Mouse (Mus musculus): ENCODE results near the gene Ifi214. TPM values are rescaled to one million over a fixed set of nuclear protein-coding genes. Genes with fewer than 3 reads are reported as not detected.
"Not testable (repeated sequence)": the region's sequence is repeated elsewhere in the genome, so short reads cannot be mapped to it uniquely, and the experiment has no call there.

Ifi214 gene
- total and polyA plus RNA-seq, 3 experiments: not detected

DNA sequence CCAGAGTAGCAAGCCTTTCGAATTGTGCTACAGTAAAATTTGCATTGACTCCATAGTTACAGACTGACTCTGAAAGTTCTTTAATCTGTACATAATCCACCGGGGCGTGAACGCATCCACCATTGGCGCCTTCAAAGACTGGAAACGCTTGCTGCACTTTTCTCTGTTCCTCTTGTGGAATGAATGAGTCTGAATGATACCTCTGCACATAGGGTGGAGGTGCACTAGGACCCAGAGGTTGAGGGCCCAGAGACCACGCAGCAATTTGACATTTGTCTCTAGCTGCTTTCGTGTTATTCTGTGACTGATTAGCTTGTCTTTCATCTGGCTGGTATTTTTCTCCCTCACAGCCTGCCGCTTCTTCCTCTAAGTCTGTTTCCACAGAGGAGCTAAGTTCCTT lies 43.3 kb upstream of the Ifi214 start (continued):
- no peak for TF ChIP-seq MEF2A (IDR thresholded peaks at IDR 0.05; ENCODE audit: extremely low read depth, insufficient replicate concordance, low read depth, low read length, poor library complexity, severe bottlenecking)
- TF ChIP-seq CHD1 (IDR thresholded peaks at IDR 0.05; ENCODE audit: low read depth, low read length): no peak
- no peak for TF ChIP-seq RCOR1 (IDR thresholded peaks at IDR 0.05; ENCODE audit: low read depth, low read length)

DNA sequence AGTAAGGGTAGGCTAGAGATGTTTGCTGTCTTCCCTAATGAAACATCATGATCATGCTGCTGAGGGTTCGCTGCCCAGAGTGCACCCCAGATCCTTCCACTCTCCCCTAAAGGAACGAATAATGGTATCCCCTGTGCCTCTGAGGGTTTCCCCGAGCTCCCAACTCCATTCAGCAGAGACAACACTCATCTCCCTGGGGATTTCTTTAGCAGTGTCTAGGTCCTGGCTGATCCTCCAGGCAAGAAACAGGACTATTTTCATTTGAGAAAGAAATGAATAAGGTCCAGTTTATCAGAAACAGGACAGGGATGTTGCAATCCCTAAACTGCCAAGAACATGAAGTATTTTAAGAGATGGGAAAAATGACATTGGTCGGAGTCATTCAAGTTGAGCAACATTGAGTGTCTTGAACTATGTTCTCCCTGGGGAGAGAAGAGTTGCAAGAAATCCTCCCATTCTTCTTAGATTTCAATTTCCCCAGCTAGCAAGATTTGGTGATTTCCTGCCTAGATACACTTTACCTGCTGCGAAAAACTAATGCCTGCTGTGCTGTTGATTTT lies 14.8 kb upstream of the Ifi214 start:
- H3K27ac ChIP-seq (ENCODE audit: control insufficient read depth, low read depth, low read length): not testable (repeated sequence)

GRCm38 (mm10) chr1:173548798-173549197 lies 13.0 kb upstream of the Ifi214 start:
- H3K9me3 ChIP-seq (replicated peaks; ENCODE audit: insufficient read depth, low read length); H3K36me3 ChIP-seq (ENCODE audit: control insufficient read depth in 1 of 2, insufficient read depth in 2 of 2, low read length in 2 of 2): not testable (repeated sequence)

More for the DNA sequence above, 14.8 kb upstream of the Ifi214 start:
- not testable (repeated sequence) for H3K4me1 ChIP-seq (ENCODE audit: control insufficient read depth in 1 of 2, insufficient read depth in 2 of 2, low read length in 2 of 2); H3K27me3 ChIP-seq (ENCODE audit: control insufficient read depth in 1 of 2, insufficient read depth in 2 of 2, low read length in 2 of 2); H3K9me3 ChIP-seq (replicated peaks; ENCODE audit: insufficient read depth, low read length); H3K36me3 ChIP-seq (ENCODE audit: control insufficient read depth in 1 of 2, insufficient read depth in 2 of 2, low read length in 2 of 2); DNase-seq (ENCODE audit: low read depth, low spot score); H3K9ac ChIP-seq (ENCODE audit: control insufficient read depth, low read depth, low read length, poor library complexity, severe bottlenecking); H3K4me3 ChIP-seq (ENCODE audit: control insufficient read depth in 1 of 2, insufficient read depth in 1 of 2, low read depth in 2 of 2, low read length in 2 of 2); H3K79me2 ChIP-seq (ENCODE audit: control insufficient read depth, insufficient read depth, low read length, poor library complexity)

DNA sequence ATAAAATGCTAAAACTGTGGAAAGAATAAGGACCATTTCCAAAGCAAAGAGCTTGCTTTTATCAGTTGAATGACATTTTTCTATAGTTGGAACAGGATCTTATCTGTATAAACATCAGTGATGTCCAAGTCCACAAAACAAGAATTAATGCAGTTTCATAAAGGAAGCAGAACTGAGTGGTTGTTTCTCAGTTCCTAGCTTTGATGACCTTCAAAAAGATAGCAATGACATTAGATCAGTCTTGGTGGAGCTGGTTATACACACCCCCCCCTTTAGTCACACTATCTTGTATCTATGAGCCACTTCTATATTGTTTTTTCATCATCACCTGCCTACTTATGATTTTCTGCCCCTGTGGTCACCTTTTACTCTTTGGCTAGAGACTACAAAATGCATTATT lies 14.3 kb downstream of the Ifi214 start:
- Histone ChIP-seq H3K4me1 (ENCODE audit: control insufficient read depth in 1 of 2, insufficient read depth in 2 of 2, low read length in 2 of 2) (no peaks in the 10 kb centered on the region), H3K9me3 (replicated peaks; ENCODE audit: insufficient read depth, low read length) (no peaks in the 10 kb centered on the region), H3K27ac (ENCODE audit: control insufficient read depth, low read depth, low read length) (no peak overlapping the region), H3K27me3 (ENCODE audit: control insufficient read depth in 1 of 2, insufficient read depth in 2 of 2, low read length in 2 of 2) (no peaks in the 10 kb centered on the region), H3K4me3 (ENCODE audit: control insufficient read depth in 1 of 2, insufficient read depth in 1 of 2, low read depth in 2 of 2, low read length in 2 of 2) (no peak overlapping the region), H3K9ac (ENCODE audit: control insufficient read depth, low read depth, low read length, poor library complexity, severe bottlenecking) (no peak overlapping the region), H3K36me3 (ENCODE audit: control insufficient read depth in 1 of 2, insufficient read depth in 2 of 2, low read length in 2 of 2) (no peaks in the 10 kb centered on the region), H3K79me2 (ENCODE audit: control insufficient read depth, insufficient read depth, low read length, poor library complexity) (no peaks in the 10 kb centered on the region)
- TF ChIP-seq RCOR1 (IDR thresholded peaks at IDR 0.05; ENCODE audit: low read depth, low read length): no peak
- TF ChIP-seq ZKSCAN1 (IDR thresholded peaks at IDR 0.05; ENCODE audit: low read depth, low read length): no peak
- TF ChIP-seq SIN3A (IDR thresholded peaks at IDR 0.05; ENCODE audit: low read length): no peak
- TF ChIP-seq HCFC1 (IDR thresholded peaks at IDR 0.05; ENCODE audit: low read depth, low read length): no peak
- TF ChIP-seq USF1 (IDR thresholded peaks at IDR 0.05; ENCODE audit: low read depth, low read length): no peak
- TF ChIP-seq USF2 (IDR thresholded peaks at IDR 0.05; ENCODE audit: borderline replicate concordance in 1 of 2, insufficient read depth in 1 of 2, low read depth in 1 of 2, low read length in 2 of 2): no peak
- no peak for TF ChIP-seq TBP (IDR thresholded peaks at IDR 0.05; ENCODE audit: low read depth, low read length)
- TF ChIP-seq MAFK (IDR thresholded peaks at IDR 0.05; ENCODE audit: borderline replicate concordance, low read depth, low read length): no peak
- no peak for TF ChIP-seq TAL1 (IDR thresholded peaks at IDR 0.05; ENCODE audit: low read length)
- no peak for TF ChIP-seq ETS1 (IDR thresholded peaks at IDR 0.05; ENCODE audit: low read depth, low read length)
- TF ChIP-seq JUND (IDR thresholded peaks at IDR 0.05; ENCODE audit: low read depth, low read length): no peak
- TF ChIP-seq GABPA (IDR thresholded peaks at IDR 0.05; ENCODE audit: low read depth, low read length): no peak
- no peak for TF ChIP-seq KAT2A (conservative IDR thresholded peaks at IDR 0.05; ENCODE audit: low read depth, low read length)
- no peak for TF ChIP-seq NRF1 (IDR thresholded peaks at IDR 0.05; ENCODE audit: insufficient read depth, low read depth, low read length, poor library complexity, severe bottlenecking)
- TF ChIP-seq POLR2AphosphoS5 (IDR thresholded peaks at IDR 0.05; ENCODE audit: borderline replicate concordance, low read depth, low read length): no peak
- no peak for TF ChIP-seq MEF2A (IDR thresholded peaks at IDR 0.05; ENCODE audit: extremely low read depth, insufficient replicate concordance, low read depth, low read length, poor library complexity, severe bottlenecking)
- TF ChIP-seq ZC3H11A (IDR thresholded peaks at IDR 0.05; ENCODE audit: low read depth, low read length): no peak
- DNase-seq (ENCODE audit: low read depth, low spot score): no peak

More at GRCm38 (mm10) chr1:173548798-173549197, 13.0 kb upstream of the Ifi214 start:
- H3K9ac ChIP-seq (ENCODE audit: control insufficient read depth, low read depth, low read length, poor library complexity, severe bottlenecking); H3K27ac ChIP-seq (ENCODE audit: control insufficient read depth, low read depth, low read length); H3K4me1 ChIP-seq (ENCODE audit: control insufficient read depth in 1 of 2, insufficient read depth in 2 of 2, low read length in 2 of 2); H3K4me3 ChIP-seq (ENCODE audit: control insufficient read depth in 1 of 2, insufficient read depth in 1 of 2, low read depth in 2 of 2, low read length in 2 of 2); DNase-seq (ENCODE audit: low read depth, low spot score); H3K27me3 ChIP-seq (ENCODE audit: control insufficient read depth in 1 of 2, insufficient read depth in 2 of 2, low read length in 2 of 2); H3K79me2 ChIP-seq (ENCODE audit: control insufficient read depth, insufficient read depth, low read length, poor library complexity): not testable (repeated sequence)

DNA sequence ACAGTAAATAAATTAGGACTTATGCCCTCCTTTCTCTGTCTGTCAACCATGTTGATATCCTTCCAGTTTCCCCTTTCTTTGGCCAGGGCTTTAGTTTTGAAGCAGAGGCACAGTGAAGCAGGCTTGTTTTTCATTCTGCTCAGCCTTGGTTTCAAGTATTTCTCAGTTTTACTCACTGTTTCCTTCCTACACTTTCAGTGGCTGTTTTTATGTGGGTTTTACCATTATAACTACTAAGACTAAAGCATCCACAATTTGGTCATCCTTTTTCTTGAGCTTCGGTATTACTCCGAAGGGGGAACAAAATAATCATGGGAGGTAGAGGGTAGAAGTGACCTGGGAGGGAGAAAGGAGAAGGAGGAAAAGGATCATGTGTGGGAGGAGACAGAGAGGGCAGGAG lies 25.2 kb downstream of the Ifi214 start:
- not testable (repeated sequence) for H3K9ac ChIP-seq (ENCODE audit: control insufficient read depth, low read depth, low read length, poor library complexity, severe bottlenecking); H3K27ac ChIP-seq (ENCODE audit: control insufficient read depth, low read depth, low read length); DNase-seq (ENCODE audit: low read depth, low spot score); H3K4me1 ChIP-seq (ENCODE audit: control insufficient read depth in 1 of 2, insufficient read depth in 2 of 2, low read length in 2 of 2); H3K9me3 ChIP-seq (replicated peaks; ENCODE audit: insufficient read depth, low read length); H3K4me3 ChIP-seq (ENCODE audit: control insufficient read depth in 1 of 2, insufficient read depth in 1 of 2, low read depth in 2 of 2, low read length in 2 of 2); H3K36me3 ChIP-seq (ENCODE audit: control insufficient read depth in 1 of 2, insufficient read depth in 2 of 2, low read length in 2 of 2); H3K27me3 ChIP-seq (ENCODE audit: control insufficient read depth in 1 of 2, insufficient read depth in 2 of 2, low read length in 2 of 2); H3K79me2 ChIP-seq (ENCODE audit: control insufficient read depth, insufficient read depth, low read length, poor library complexity)
